Mouse (Mus musculus) natural killer cell, adult 2 months (primary cell): ENCODE data around the gene Fam234b.
A peak's percentile ranks its signal among the peaks of the same experiment; 100 is the strongest.

Experiments used
- DNase-seq, 2 experiments: peaks; one replicate each; pipeline ENCODE4 v3.0.0; 2022; ENCODE audit warnings: low spot score in 2 of 2

The Fam234b gene

DNA sequence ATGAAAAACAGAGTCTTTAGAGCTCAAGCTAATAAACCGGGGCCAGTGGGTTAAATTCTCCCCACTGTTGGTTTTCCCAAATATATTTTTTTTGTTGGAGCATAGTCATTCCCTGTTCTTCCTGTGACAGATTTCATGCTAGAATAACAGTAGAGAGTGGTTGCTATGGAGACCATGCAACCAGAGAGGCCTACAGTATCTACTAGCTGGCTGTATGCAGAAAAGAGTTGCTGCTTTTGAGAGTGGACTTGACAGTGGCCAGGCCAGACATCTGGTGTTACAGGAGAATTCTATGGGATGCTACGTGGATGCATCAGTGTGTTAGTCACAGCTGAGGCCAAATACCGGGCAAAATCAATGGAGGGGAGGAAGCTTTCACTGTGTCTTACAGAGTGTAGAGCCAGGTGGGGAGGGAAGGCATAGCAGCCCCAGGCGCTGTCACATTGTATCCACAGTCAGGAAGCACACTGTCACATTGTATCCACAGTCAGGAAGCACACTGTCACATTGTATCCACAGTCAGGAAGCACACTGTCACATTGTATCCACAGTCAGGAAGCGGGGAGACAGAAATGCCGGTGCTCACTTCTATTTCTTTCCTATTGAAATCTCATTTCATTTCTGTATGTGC is 26.1 kb downstream of the Fam234b start:
- no peak for DNase-seq

DNA sequence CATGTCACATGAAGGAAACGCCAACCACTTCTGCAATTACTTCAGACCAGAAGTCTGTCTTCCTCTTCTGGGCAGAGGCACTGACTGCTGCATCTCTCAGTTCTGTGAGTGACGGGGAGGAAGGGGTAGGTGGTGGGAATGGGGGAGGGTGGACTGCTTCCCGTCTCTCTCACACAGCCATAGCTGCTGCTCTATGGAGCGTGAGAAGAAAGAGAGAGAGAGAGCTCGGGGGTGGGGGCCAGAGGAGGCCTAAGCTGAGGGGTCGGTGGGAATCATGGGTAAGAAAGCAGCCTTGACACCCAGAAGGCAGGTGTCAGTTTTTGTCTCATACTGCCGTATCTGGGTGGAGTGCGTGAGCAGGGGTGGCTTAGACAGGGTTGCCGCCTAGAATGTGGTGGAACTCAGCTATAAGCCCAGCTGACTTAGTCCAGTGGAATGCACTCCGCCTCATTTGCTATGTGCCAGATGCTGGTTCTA is 30.7 kb downstream of the Fam234b start:
- DNase-seq, result peak in 1 of 2 experiments; percentile 12

DNA sequence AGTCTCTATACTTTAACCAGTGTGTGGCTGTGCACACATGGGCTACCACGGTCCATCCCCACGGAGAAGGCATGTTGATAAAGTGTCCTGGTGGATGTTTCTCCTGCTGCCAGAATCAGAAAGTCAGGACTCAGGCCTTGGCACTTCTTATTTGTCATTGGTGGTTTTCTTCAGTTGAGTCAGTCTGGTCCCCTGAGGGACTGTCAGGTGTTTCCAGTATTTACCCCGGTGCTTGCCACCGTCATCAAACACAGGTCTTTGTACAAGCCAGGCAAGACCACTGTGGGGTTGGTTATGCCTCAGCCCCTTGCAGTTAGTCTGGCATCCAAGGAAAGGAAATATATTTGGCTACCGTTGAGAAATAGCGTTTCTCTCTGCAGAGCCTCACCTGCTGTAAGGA is 32.8 kb downstream of the Fam234b start:
- no peak for DNase-seq

DNA sequence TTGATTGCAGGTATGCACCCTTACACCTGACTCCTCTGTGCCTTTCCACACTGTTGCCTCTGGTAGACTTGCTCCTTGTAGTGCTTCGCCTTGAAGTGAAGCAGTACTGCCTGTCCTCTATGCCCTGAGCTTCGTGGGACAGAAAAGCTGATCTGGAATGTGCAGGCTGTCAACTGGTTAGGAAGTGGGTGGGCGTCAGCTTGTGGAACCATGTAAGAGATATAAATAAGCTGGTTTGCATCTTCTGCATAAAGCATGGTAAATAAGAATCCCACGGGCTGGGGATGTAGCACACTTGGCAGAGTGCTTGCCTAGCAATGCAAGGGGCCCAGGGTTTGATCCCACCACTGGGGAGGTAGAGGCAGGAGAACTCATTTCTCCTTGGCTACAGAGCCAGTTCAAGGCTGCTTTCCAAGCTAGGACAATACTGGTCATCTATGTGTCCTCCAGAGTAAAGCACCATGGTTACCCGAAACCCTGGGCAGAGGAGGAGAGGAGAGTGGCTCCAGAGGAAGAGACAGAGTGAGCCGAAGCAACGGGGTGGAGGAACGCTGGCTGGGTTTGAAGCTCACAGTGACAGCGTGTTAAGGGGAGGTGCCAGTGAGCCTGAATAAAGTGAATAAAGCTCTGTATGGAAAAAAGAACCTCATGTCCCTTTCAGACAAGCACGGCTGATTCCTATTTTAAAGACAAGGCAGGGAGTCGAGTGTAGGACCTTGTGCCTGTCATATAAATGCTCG is 34.8 kb downstream of the Fam234b start:
- no peak for DNase-seq

DNA sequence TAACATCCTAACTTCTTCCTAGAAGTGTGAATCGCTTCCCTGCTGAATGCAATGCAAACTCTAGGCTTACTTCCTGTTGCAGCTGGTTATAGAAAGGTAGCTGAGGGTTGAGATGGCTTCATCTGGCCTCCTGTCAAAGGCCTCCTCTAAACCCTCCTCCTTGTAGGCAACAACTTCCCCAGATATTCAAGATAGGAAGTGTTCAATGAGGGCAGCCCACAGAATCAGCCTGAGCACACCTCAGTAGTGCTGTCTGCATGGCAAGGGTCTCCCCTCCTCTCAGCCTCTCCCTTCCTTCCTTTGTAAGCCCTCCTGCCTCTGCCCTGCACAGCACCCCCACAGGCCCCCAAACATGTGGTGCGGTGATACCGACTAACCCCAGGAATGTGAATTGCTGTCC is 38.0 kb downstream of the Fam234b start:
- DNase-seq, result no peak

DNA sequence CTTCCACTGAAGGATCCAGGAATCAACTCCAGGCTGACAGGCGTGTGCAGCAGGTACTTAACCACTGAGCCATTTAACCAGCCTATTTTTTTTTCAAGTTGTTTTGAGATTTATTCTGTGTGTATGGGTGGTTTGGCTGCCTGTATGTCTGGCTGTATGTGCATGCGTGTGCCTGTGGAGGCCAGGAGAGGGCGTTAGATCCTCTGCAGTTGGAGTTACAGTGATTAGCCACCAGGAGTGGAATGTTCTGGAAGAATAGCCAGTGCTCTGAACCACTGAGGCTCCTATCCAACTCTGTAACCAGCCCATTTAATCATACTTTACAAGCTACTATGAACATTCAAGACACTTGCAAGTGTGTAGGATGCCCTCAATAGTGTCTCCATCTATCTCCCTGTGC is 38.8 kb downstream of the Fam234b start:
- DNase-seq, result no peak

DNA sequence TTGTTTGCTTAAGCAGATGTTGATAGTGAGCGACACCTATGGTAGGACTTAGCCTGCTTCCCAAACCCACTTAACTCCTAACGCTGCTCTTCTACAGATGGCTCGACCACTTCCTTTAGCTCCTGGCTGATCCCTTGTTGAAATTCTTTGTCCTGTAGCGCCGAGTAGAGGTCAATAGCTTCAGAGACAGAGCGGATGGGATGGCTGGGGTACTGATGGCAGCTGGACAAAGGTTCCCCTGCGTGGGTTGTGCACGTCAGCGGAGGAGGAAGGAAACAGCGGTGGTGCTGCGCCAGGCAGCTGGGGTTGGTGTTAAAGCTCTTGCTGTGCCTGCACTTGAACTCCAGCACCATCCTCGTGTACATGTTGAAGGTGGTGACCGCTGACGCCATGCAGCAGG is 39.5 kb downstream of the Fam234b start:
- peak in 1 of 2 experiments; percentile 28 for DNase-seq

DNA sequence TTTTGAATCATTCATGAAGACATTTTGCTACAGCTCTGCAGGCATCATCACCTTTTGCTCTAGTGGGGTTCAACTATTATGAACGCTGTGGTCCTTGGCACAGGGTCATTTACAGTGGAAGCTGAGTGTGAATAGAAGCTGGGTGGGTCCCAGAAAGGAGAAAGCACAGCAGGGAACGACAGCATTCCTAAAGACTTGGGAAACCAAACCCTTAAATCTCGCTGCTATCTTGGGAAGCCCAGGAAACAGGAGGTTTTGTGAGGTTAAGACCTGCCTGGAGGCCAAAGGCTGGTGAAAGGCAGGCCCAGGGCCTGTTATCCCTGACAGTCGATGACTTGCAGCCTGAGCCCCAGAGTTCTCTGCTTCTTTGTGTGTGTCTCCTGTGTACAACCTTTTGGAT is 40.4 kb downstream of the Fam234b start:
- no peak for DNase-seq

DNA sequence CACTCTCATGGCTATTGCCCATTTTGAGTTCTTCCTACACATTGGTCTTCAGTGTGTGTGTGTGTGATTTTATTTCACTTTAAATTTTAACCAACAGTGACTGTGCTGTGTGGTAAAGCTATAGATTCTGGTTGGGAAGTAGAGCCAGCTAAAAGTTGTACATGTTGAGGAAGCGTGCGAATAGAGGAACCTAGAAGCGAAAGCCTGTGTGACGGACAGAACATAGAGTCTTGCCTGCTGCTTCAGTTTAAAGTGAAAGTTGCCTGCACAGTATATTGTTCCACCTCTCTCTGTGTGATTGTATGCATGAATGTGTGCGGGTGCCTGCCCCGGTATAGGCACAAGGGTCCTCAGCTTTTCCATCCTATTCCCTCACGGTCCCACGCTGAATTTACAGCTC is 42.6 kb downstream of the Fam234b start:
- no peak for DNase-seq

DNA sequence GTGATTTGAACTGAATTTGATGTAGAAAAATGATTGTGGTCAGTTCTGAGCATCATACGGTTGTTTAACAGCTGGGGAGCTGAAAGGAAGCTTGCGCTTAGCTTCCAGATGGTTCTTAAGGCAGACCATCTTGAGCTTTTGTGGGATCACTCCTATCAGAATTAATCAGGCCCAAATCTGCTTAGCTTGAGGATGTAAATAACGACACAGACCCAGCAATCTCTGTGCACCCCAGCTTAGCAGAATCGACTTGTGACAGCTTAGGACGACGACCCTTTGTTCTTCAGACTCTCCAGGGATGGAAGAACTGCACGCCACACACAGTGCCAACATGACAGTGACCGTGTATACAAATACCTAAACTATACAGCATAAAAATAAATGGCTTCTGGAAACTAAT is 47.8 kb downstream of the Fam234b start:
- no peak for DNase-seq

DNA sequence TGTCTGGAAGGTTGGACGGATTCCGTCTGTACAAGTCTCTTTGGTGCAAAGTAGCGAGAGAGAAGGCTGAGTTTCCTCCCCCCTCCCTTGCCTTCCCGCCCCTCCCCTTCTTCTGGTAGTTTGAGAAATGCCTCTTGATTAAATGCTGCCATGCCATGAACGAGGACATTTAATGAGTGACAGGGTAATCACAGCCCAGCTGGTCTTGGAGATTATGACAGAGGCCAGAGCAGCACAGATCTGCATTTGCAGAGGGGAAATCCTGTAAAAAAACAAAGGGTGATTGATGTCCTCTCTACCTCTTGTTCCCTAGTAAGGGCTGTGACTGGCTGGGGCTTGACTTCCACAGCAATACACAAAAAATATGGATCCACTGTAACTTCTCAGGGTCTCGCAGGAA is 50.1 kb downstream of the Fam234b start:
- DNase-seq, result no peak

DNA sequence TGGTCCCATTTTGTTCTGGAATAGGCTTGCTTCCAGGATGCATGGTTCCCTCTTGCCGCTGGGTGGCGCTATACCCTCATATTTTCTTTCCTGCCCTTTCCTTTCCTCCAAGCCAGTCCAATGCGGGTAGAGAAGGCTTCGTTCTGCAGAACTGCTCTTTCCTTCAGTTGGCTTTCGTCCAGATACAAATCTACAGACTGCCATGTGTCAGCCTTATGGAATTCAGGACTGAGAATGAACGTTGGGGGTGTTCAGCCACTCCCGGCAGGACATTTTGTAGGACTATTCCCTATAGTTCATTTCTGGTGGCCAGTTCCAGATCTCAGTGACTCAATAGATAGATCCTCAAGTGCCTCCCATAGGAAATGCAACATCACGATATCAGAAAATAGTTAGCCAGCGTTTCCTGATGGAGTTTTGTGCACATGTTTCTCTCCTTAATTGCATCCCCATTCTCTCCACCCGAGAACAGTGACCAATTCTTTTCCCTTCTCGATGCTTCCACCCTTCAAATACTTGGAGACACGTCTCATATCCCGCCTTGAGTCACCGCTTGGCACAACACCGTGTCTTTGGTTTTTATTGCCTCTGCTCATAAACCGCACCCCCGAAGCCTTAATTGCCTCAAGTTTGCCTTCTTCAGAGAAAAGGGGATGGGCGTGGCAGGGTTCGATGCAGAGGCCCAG is 52.2 kb downstream of the Fam234b start:
- peak; percentile 21 to 48 for DNase-seq

DNA sequence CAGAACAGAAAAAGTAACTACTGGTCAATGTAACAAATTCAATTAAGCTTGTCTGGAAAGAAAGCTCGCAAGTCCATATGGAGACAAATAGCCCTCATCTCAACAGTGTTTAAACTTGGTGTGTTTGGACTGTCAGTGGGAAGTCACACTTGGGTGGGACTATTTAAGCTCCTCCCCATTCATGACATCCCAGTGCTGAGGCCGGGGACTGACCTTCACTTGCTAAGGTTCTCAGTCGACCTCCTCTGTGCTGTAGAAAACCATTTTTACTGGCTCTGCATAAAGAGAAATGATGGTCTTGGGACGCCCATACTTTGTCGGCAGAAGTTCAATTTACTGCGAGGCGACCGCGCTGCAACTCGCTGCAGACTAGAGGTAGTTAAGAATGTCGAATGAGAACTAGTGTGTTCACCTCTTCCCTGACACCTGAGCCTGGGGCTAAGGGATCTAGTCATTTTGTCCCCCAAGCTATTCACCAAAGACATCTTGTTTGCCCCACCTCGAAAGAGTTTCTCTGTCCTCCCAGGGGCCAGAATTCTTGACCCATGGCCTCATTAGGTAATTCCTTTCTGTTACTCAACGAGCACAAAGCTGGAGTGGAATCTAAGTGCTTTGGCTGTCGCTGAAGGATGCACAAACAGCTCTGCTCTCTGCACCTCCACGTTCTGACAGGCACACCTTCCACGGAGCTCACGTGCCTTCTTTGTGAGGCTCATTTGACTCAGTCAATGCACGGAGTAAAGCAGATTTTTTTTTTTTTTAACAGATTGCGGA is 53.3 kb downstream of the Fam234b start:
- no peak for DNase-seq

DNA sequence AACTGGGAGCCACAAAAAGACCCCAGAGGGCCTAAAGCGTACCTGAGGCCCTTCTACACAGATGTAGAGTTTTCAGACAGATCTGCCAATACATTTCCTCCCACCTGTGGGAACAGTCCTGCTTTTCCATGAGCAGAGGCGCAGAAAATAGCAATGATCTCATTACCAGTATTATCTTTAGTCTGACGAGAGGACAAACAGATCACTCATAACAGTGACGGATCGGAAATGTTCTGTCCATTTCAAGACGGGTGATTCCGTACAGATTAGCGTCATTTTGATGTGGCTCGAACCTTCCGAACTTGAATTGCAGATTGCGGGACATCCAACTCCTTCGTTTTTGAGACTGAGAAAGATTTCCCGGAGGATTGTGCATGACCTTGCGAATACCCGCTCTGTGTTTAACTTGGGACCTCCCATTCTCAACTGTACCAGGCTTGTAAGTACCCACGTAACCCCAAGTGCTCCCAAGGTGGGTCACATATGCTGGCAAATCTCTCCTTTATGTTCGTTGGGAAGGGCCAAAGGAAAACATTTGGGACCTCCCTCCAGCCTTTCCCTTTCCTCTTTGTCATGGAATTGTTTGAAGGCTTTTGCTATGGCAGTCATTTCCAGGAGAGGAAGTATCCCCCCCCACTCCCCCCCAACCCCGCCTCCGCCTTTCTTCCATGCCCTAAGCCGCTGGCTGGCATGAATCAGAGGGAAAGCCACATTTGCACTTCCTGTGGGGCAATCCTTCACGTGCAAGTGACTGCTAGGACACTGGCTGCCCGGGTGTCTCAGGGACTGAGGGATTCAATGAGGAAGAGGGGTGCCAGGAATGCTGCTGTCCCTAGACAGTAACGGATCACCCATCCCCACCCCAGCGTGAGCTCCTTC is 54.3 kb downstream of the Fam234b start:
- DNase-seq, result no peak

DNA sequence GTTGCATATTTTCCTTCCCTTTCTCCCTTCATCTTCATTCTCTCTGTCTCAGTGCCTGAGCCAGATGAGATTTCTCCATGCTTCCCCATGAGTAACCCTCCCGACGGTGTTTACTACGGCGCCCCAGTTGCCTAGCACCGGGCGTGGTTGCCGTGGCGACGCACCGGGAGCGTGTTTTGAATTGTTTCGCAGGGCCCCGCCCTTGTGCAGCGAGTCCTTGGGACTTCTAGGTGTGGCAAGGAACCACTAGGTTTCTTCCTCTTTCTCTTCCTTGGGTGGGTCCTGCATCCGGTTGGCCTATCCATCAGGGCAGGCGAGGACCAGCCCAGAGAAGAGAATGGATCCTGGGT is 54.9 kb downstream of the Fam234b start:
- DNase-seq, result peak; percentile 25 to 50

DNA sequence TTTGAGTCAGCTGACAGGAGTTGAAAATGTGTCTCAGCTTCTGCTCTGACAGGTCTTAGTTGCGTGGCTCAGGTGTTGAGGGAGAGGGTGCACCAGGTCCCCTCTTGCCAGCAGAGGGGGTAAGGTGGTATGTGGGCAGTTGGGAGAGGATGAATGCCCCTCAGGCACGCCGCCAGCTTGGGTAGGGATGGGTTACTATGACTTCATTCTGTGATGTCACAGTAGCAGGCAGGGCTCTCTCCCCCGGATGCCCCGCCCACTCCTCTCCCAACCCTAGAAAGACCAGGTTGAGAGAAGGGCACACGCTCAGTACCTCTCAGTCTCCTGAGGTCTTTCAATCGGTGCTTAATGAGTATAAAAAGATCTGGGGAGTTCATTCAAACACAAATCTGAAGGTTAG is 56.4 kb downstream of the Fam234b start, which contains the start of gene Gsg1:
TSS of gene Gsg1 (minus strand) at position 199 of the 400 bp plus-strand sequence.
- no peak for DNase-seq

DNA sequence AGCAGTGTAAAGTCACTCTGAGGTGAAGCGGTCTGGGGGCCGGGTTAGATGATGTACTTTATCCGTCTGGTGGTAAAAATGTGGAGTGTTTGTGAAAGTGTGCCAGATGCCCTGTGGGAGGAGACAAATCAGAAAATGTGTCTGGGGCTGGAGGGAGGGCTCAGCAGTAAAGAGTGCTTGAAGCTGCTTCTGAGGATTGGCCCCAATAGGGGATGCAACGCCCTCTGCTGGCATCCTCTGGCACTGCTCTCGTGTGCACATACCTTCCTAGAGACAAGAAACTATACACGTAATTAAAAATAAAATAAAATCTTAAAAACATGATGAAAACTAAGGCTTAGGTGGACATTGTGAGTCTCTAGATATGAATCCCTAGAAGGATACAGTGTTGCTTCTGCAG is 62.7 kb downstream of the Fam234b start:
- DNase-seq, result no peak

DNA sequence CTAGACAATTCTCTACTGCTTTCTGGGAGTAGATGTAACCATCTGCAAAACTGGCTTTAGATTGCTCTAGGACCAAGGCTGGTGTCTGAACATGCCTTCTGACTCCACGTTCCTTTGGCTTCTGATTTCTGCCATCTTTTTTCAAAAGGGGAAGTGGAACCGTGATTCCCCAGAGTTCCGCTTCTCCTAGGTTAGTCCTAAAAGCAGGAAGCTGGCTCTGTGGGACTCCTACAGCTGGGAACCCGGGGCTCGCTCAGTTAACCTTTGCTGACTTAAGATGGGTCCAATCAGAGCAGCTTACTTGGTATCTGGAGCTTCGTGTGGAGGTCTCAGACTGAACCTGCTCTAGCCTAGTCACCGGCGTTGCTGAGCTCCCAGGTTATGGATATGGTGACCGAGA is 63.3 kb downstream of the Fam234b start:
- DNase-seq, result no peak

DNA sequence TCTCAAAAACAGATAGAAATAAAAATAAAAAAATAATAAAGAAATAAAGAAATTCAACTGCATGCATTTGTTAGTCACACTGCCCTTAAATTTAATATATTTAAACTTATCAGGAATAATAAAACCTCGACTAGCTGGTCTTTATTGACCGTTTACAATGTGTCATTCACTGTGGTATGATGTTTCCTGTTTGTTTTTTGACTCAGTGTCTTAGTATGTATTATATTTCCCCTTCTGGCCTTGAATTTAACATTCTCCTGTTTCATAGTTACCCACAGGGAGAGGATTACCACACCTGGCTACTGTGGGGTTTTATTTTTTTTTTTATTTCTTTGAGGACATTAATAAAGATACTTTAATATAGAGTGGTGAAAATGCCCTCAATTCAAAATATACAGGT is 64.8 kb downstream of the Fam234b start:
- no peak for DNase-seq

DNA sequence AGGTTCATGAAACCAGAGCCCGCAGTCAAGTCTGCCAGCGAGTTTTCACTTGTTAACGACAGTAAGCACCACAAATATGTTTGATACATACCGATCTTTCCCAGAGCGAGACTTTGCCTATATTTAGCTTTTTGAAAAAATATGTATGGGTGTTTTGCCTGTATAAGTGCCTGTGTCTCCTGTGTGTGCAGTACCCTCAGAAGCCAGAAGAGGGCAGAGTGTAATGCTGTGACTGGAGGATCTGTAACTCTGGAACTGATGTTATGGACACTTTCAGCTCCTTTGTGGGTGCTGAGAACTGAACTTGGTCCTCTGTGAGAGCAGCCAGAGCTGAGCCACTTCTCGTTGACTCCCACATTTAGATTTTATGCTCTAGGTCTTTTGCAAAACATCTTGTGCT is 66.4 kb downstream of the Fam234b start:
- DNase-seq, result no peak

DNA sequence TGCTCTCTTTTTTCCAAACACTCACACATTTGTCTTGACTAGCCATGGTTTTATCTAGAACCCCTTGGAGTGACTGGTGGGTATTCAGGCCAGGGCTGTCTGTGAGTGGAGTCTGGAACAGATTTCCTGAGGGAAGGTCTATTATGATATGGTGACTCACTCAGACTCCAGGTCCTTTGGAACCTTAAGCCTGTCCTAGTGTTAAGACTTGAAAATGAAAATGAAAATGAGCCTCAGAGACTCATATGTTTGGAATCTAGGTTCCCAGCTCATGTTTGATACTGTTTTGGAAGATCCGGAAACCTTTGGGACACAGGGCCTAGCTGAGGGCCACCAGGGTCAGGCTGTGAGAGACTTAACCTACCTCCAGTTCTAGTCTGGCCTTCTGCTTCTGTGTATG is 68.3 kb downstream of the Fam234b start:
- no peak for DNase-seq
